Mouse (Mus musculus) adrenal gland, postnatal 10 days (tissue): Measurements from ENCODE around the gene Rsc1a1. TPM values are rescaled to one million over a fixed set of nuclear protein-coding genes. Genes with fewer than 3 reads are reported as not detected.
A peak's percentile ranks its signal among the peaks of the same experiment; 100 is the strongest.

ENCODE experiments used
- DNase-seq: peaks from one replicate; pipeline ENCODE4 v3.0.0; 2021; ENCODE audit warnings: mixed read lengths
- long read RNA-seq, 2 experiments: library from polyadenylated mRNA; stranded (forward); transcript quantifications; one replicate each; pipeline ENCODE4 v2.0.0; 2021
- total RNA-seq, 2 experiments: library from RNA; stranded (reverse); gene quantifications; 2 replicates each; pipeline ENCODE4 v1.2.3; 2021

Rsc1a1 gene
- 1 to 10 TPM; 2.8 to 3.5 TPM for total RNA-seq
- long read RNA-seq, experiment 1, partial matches to known transcripts: 0 of 1 reads
- long read RNA-seq, experiment 1, other reads (novel, unspliced or antisense): 0 of 1 reads
- long read RNA-seq, experiment 2: 0 reads

- no peak for DNase-seq
These were observed at the start of gene Rsc1a1 for GRCm38 (mm10) chr4:141685499-141685898. TSS of gene Rsc1a1 (minus strand) at chr4:141685599.

- DNase-seq: no peak
These were observed 49.8 kb upstream of the Rsc1a1 start for GRCm38 (mm10) chr4:141735206-141735560.

GRCm38 (mm10) chr4:141734446-141735205 lies 49.2 kb upstream of the Rsc1a1 start:
- DNase-seq: peak; percentile 89

GRCm38 (mm10) chr4:141731766-141732165 lies 46.4 kb upstream of the Rsc1a1 start:
- DNase-seq: no peak

- DNase-seq: no peak
These were observed 45.0 kb upstream of the Rsc1a1 start for GRCm38 (mm10) chr4:141730401-141730800.

GRCm38 (mm10) chr4:141729266-141729665 lies 43.9 kb upstream of the Rsc1a1 start:
- no peak for DNase-seq

GRCm38 (mm10) chr4:141725738-141726137 lies 40.3 kb upstream of the Rsc1a1 start:
- no peak for DNase-seq

- no peak for DNase-seq
These were observed 39.9 kb upstream of the Rsc1a1 start for GRCm38 (mm10) chr4:141725277-141725676.

GRCm38 (mm10) chr4:141724594-141724993 lies 39.2 kb upstream of the Rsc1a1 start:
- DNase-seq: no peak

GRCm38 (mm10) chr4:141723673-141724068 lies 38.3 kb upstream of the Rsc1a1 start:
- DNase-seq: no peak

- DNase-seq: peak; percentile 97
These were observed 37.6 kb upstream of the Rsc1a1 start, which contains the start of gene Ddi2 for GRCm38 (mm10) chr4:141722731-141723672. TSS of gene Ddi2 (minus strand) at chr4:141723419.

- DNase-seq: no peak
These were observed 36.6 kb upstream of the Rsc1a1 start for GRCm38 (mm10) chr4:141721961-141722360.

GRCm38 (mm10) chr4:141720761-141721523 lies 35.5 kb upstream of the Rsc1a1 start:
- no peak for DNase-seq

- DNase-seq: no peak
These were observed 33.9 kb upstream of the Rsc1a1 start for GRCm38 (mm10) chr4:141719304-141719703.

- no peak for DNase-seq
These were observed 32.2 kb upstream of the Rsc1a1 start for GRCm38 (mm10) chr4:141717633-141718032.

- no peak for DNase-seq
These were observed 29.6 kb upstream of the Rsc1a1 start for GRCm38 (mm10) chr4:141715027-141715426.

GRCm38 (mm10) chr4:141713598-141714142 lies 28.3 kb upstream of the Rsc1a1 start:
- DNase-seq: no peak

GRCm38 (mm10) chr4:141711250-141711649 lies 25.9 kb upstream of the Rsc1a1 start:
- DNase-seq: no peak

GRCm38 (mm10) chr4:141708971-141709370 lies 23.6 kb upstream of the Rsc1a1 start:
- no peak for DNase-seq

GRCm38 (mm10) chr4:141708005-141708404 lies 22.6 kb upstream of the Rsc1a1 start:
- DNase-seq: no peak

GRCm38 (mm10) chr4:141705331-141705730 lies 19.9 kb upstream of the Rsc1a1 start:
- DNase-seq: peak; percentile 37

- DNase-seq: no peak
These were observed 19.2 kb upstream of the Rsc1a1 start for GRCm38 (mm10) chr4:141704625-141705024.
